In genomic region chr8:121220103-121220899, GRCm38 (mm10) we compare ENCODE assay signal across 11 mouse cellular contexts.
DNase-seq lines count a peak whose midpoint lies in the region; ATAC-seq and TF ChIP-seq lines count a peak whose summit lies in the region.
"Had no signal": no experiment of that assay in that cellular context is flagged by ENCODE, and none has a peak within 500 bp of the region (broad histone marks: within the 10 kb centered on the region; RNA-seq: fewer than 3 reads in every experiment).

No protein-coding gene starts in this region.

- no peak for TF ChIP-seq CTCF in forebrain, postnatal 0 days (IDR thresholded peaks at IDR 0.05; ENCODE audit: low read depth)

- H3K4me2 ChIP-seq in forebrain, embryonic 12.5 days = peak overlapping the region; percentile 2; the same call in 1 of the 2 replicates
- no peak overlapping the region for H3K4me2 ChIP-seq in forebrain, postnatal 0 days (ENCODE audit: low read depth)
- H3K4me2 ChIP-seq in lung, embryonic 15.5 days = peak overlapping the region; percentile 23; the same call in 1 of the 2 replicates
- H3K4me2 ChIP-seq in hindbrain, embryonic 15.5 days = 0 out of 2 replicates have a peak overlapping the region, but pooled peaks have one; percentile 2
- H3K4me2 ChIP-seq in stomach, embryonic 14.5 days (replicated peaks; ENCODE audit: low read depth, low read length) = no peak overlapping the region
- H3K4me2 ChIP-seq: forebrain, embryonic 15.5 days had no signal

- DNase-seq in forebrain, postnatal 0 days = no peak
- no peak for DNase-seq in lung, postnatal 25 days (ENCODE audit: low spot score)
- no peak for DNase-seq in left cerebral cortex, postnatal 14 days (ENCODE audit: low spot score in 2 of 2)
- no peak for DNase-seq in spleen, postnatal 36 days (ENCODE audit: low spot score in 2 of 2)
- DNase-seq: cerebellum, adult 11-12 months; lung, postnatal 36 days had no signal

- 0 out of 2 replicates have a peak, but pooled peaks cover 5% of the 10 kb centered on the region for H3K9me3 ChIP-seq in forebrain, embryonic 12.5 days
- no peaks in the 10 kb centered on the region for H3K9me3 ChIP-seq in forebrain, postnatal 0 days (ENCODE audit: low read length)
- H3K9me3 ChIP-seq in lung, embryonic 15.5 days = no peaks in the 10 kb centered on the region
- no peaks in the 10 kb centered on the region for H3K9me3 ChIP-seq in hindbrain, embryonic 15.5 days
- no peaks in the 10 kb centered on the region for H3K9me3 ChIP-seq in stomach, embryonic 14.5 days (ENCODE audit: control insufficient read depth, low read depth, low read length)
- H3K9me3 ChIP-seq: forebrain, embryonic 15.5 days had no signal

- intact Hi-C loops in left cerebral cortex, postnatal 14 days (cut with DNase I) = no loop called here

- H3K27ac ChIP-seq in forebrain, embryonic 12.5 days = no peak overlapping the region
- no peak overlapping the region for H3K27ac ChIP-seq in forebrain, postnatal 0 days (ENCODE audit: low read depth, low read length)
- no peak overlapping the region for H3K27ac ChIP-seq in lung, embryonic 15.5 days
- H3K27ac ChIP-seq in hindbrain, embryonic 15.5 days (replicated peaks) = no peak overlapping the region
- no peak overlapping the region for H3K27ac ChIP-seq in stomach, embryonic 14.5 days (ENCODE audit: low read length)
- H3K27ac ChIP-seq: forebrain, embryonic 15.5 days had no signal

- no peak overlapping the region for H3K4me3 ChIP-seq in forebrain, embryonic 12.5 days (replicated peaks)
- no peak overlapping the region for H3K4me3 ChIP-seq in forebrain, postnatal 0 days (ENCODE audit: low read depth, low read length)
- no peak overlapping the region for H3K4me3 ChIP-seq in lung, embryonic 15.5 days
- H3K4me3 ChIP-seq in hindbrain, embryonic 15.5 days = no peak overlapping the region
- no peak overlapping the region for H3K4me3 ChIP-seq in stomach, embryonic 14.5 days (ENCODE audit: low read depth, low read length)
- H3K4me3 ChIP-seq: forebrain, embryonic 15.5 days had no signal

- no peaks in the 10 kb centered on the region for H3K36me3 ChIP-seq in forebrain, embryonic 12.5 days (replicated peaks)
- H3K36me3 ChIP-seq in forebrain, postnatal 0 days (ENCODE audit: insufficient read depth) = no peaks in the 10 kb centered on the region
- H3K36me3 ChIP-seq in lung, embryonic 15.5 days = no peaks in the 10 kb centered on the region
- H3K36me3 ChIP-seq in hindbrain, embryonic 15.5 days = no peaks in the 10 kb centered on the region
- H3K36me3 ChIP-seq in stomach, embryonic 14.5 days (ENCODE audit: control insufficient read depth, insufficient read depth, low read length) = no peaks in the 10 kb centered on the region
- H3K36me3 ChIP-seq: forebrain, embryonic 15.5 days had no signal

- H3K4me1 ChIP-seq in forebrain, embryonic 12.5 days = no peaks in the 10 kb centered on the region; the same call in 1 of the 2 replicates
- H3K4me1 ChIP-seq in forebrain, postnatal 0 days (ENCODE audit: insufficient read depth) = no peaks in the 10 kb centered on the region
- peaks cover 11% of the 10 kb centered on the region for H3K4me1 ChIP-seq in lung, embryonic 15.5 days
- H3K4me1 ChIP-seq in hindbrain, embryonic 15.5 days (replicated peaks) = peaks cover 4% of the 10 kb centered on the region; the same call in 1 of the 2 replicates
- H3K4me1 ChIP-seq in stomach, embryonic 14.5 days (ENCODE audit: control insufficient read depth, insufficient read depth, low read length) = peaks cover 11% of the 10 kb centered on the region
- H3K4me1 ChIP-seq: forebrain, embryonic 15.5 days had no signal

- H3K27me3 ChIP-seq in forebrain, embryonic 12.5 days = peaks cover 5% of the 10 kb centered on the region
- H3K27me3 ChIP-seq in forebrain, postnatal 0 days (ENCODE audit: insufficient read depth, low read length) = no peaks in the 10 kb centered on the region
- H3K27me3 ChIP-seq in lung, embryonic 15.5 days = peaks cover 26% of the 10 kb centered on the region; the same call in 1 of the 2 replicates
- peaks cover 4% of the 10 kb centered on the region; the same call in 1 of the 2 replicates for H3K27me3 ChIP-seq in hindbrain, embryonic 15.5 days
- H3K27me3 ChIP-seq in stomach, embryonic 14.5 days (ENCODE audit: control insufficient read depth, insufficient read depth, low read length) = no peaks in the 10 kb centered on the region
- H3K27me3 ChIP-seq: forebrain, embryonic 15.5 days had no signal

- no peak overlapping the region for H3K9ac ChIP-seq in forebrain, embryonic 12.5 days
- H3K9ac ChIP-seq in forebrain, postnatal 0 days = no peak overlapping the region
- H3K9ac ChIP-seq in lung, embryonic 15.5 days = no peak overlapping the region
- H3K9ac ChIP-seq in hindbrain, embryonic 15.5 days = no peak overlapping the region
- H3K9ac ChIP-seq in stomach, embryonic 14.5 days (replicated peaks; ENCODE audit: low read depth, low read length) = no peak overlapping the region
- H3K9ac ChIP-seq: forebrain, embryonic 15.5 days had no signal

- no peak for ATAC-seq in forebrain, embryonic 12.5 days (ENCODE audit: low FRiP score)
- ATAC-seq in forebrain, postnatal 0 days = no peak
- ATAC-seq in lung, embryonic 15.5 days (ENCODE audit: borderline replicate concordance, extremely low read depth, low FRiP score, low TSS enrichment) = no peak
- ATAC-seq in hindbrain, embryonic 15.5 days (ENCODE audit: low FRiP score, low read depth) = no peak
- 0 out of 2 replicates have a peak, but pooled peaks have one; percentile 25 for ATAC-seq in stomach, embryonic 14.5 days (ENCODE audit: insufficient number of reproducible peaks, insufficient read depth, low FRiP score, low read depth)
- ATAC-seq: forebrain, embryonic 15.5 days had no signal

- WGBS in forebrain, embryonic 12.5 days = 45% methylated on average over 33 of the region's 33 CpGs
- WGBS in forebrain, postnatal 0 days = 49% methylated on average over 33 of the region's 33 CpGs
- WGBS in lung, embryonic 15.5 days = 20% methylated on average over 33 of the region's 33 CpGs
- 49% methylated on average over 33 of the region's 33 CpGs for WGBS in hindbrain, embryonic 15.5 days
- 21% methylated on average over 33 of the region's 33 CpGs for WGBS in stomach, embryonic 14.5 days

Comparison
In these comparisons a context has a peak if more than half of its experiments do, and no peak if none do; other contexts are left out.
1. H3K4me2 ChIP-seq: peak in forebrain, embryonic 12.5 days (single experiment), lung, embryonic 15.5 days (single experiment) and hindbrain, embryonic 15.5 days (single experiment); none in forebrain, postnatal 0 days (single experiment) and stomach, embryonic 14.5 days (single experiment).